Mouse (Mus musculus) cerebellum, adult 9-11 months (tissue): ENCODE data around the gene Med27.

Source experiments
- DNase-seq: peaks from one replicate; pipeline ENCODE4 v3.0.0; 2022

Med27 gene

GRCm38 (mm10) chr2:29438530-29438862, 91.9 kb downstream of the Med27 start:
- no peak for DNase-seq

- no peak for DNase-seq
These were observed 92.4 kb downstream of the Med27 start for GRCm38 (mm10) chr2:29438986-29439385.

DNA sequence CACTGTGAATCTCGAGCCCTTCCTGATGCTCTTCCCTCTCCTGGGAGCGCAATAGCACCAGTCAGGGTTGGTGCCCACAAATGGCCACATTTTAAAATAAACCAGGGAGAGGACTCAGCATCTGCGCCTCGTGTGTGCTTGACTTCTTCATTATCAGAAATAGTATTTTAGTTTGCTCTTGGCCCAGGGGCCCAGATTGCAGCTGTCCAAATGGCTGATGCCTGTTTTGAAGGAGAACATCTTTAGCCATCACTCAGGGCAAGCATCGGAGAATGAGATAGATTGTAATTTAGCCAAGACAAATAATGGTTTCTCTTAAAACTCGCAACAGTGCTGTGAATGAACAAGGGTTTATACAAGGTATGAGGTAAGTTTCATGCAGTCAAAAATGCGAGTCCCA, 92.8 kb downstream of the Med27 start:
- no peak for DNase-seq

DNA sequence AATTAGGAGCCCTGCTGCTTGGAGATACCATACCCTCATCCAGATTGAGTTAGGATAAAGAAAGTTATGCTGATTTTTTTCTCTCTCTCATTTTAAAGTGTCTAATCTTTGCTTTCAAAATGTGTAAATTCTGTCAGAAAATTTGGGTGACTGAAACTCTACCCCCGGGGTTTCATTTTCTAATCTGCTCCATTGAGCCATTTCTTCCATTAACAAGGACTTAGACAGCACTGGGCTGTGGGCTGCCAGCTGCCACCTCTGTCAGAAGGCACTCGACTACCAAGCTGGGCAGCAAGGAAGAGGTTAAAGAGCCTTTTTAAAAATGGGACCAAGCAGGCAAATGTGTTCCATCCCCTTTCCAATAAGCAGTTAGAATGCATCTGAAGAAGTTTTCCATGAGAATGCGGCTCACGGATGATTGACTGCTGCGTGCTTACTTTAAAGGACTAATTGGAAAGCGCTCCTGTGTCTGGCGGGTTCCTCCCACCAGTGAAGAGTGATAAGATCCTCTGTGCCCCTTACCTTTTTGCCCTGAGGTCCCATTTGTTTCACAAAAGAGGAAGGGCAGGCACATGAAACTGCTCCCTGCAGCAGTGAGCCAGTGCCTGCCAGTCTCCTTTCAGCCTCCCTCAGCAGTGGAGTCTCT, 93.4 kb downstream of the Med27 start:
- DNase-seq: no peak

DNA sequence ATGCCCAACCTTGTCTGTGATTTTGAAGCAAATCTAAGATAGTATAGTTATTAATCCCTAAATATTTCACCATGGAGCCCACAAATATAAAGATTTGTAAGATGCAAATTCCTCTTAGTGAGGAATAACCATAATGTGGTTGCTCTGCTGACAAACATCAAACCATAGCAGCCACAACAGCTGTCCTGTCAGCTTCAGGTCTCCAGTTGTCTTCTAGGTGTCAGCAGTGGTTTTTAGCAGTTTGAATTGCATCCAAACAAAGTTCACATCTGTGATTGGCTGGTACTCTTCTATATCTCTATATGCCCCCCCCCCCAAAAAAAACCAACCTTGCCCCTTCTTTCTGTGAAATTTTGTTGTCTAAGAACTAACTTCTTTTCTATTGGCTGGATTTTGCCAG, 95.7 kb downstream of the Med27 start:
- no peak for DNase-seq

DNA sequence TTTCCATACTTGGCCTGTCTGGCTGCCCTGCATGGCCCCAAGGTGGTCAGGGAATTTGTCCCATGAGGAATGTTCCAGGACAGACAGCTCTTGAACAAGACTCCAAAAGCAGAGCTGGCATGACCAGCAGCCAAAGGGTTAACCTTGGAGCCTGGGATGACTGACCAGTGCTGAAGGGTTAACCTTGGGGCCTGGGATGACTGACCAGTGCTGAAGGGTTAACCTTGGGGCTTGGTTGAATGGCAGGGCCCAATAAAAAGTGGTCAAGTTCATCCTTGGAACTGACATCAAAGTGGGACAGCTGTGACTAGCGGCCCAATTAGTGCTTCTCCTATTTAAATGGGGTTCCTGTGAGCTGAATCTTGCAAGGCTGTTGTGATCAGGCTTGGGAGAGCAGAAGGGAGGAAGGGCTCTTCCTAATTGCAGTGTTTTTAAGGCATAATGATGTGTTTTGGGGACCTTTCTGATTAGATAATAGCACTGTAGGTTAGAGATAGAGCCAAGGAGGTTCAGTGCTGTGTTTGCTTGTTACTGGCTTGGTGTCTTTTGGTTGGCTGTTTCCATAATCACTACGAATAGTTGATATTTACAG, 97.1 kb downstream of the Med27 start:
- no peak for DNase-seq

DNA sequence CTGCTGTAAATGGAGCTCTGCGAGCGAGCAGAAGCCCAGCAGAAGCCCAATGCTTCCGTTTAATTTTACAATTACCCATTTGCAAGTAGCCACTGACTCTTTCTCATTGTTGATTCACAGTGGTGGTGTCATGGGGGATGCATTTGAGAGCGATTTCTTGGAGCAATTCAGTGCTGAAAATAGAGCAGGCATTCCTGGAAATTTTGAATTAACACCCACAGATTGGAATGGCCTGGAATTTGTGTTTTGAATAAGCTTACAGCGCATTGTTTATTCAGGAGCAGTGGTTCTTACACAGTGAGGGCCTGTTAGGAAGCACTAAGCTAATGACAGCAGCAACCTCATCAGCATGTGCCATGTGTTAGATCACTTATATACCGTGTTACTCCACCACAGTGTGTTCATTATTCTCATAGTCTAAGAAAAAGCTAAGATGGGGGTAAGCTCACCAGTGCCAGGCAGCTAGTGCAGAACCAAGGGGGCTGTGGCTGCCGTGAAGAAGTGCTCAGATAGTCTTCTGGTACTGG, 101.9 kb downstream of the Med27 start:
- no peak for DNase-seq

GRCm38 (mm10) chr2:29451368-29451999, 104.9 kb downstream of the Med27 start:
- no peak for DNase-seq

GRCm38 (mm10) chr2:29453376-29453775, 106.8 kb downstream of the Med27 start:
- DNase-seq: no peak

DNA sequence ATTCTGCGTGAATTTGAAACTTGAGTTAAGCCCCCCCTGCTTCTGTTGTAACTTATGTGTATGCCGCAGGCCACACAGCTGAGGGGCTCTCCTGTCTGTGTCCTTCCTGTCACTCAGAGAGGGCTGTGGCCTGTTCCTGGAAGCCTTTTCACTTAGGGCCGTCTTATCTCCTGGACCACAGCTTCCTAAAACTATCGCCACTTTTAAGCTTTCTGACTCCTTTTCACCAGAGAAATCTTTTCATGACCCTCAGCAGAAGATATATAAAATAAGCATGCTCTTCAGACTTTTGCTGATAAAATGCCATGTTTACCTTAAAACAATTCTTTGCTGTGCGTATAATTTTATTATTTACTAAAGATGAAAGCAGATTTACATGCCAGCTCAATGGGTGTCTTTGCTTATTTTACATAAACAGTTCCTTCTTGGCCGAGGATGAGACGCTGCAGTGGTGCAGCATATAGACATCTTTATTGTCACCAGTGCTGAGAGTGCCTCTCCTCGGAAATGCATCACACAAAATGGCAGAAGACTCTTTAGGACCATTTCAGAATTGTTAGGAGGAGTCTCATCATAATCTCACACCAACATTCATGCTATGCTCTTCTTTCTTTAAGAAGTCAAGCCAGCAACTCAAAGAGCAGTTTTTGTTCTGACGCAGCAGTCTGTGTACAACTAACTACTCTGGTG, 110.2 kb downstream of the Med27 start:
- no peak for DNase-seq

DNA sequence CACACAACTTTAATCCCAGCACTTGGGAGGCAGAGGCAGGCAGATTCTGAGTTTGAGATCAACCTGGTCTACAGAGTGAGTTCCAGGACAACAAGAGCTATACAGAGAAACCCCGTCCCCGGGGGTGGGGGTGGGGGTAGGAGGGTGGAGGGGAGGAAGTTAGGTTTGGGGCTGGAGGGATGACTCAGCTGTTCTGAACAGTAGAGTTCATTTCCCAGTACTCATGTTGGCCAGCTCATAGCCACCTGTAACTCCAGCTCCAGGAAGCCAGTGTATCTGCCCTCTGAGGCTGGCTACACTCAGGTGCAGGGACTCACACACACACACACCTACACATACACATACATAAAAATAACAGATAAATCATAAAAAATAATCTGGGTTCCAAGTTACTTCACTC, 111.1 kb downstream of the Med27 start:
- DNase-seq: no peak

DNA sequence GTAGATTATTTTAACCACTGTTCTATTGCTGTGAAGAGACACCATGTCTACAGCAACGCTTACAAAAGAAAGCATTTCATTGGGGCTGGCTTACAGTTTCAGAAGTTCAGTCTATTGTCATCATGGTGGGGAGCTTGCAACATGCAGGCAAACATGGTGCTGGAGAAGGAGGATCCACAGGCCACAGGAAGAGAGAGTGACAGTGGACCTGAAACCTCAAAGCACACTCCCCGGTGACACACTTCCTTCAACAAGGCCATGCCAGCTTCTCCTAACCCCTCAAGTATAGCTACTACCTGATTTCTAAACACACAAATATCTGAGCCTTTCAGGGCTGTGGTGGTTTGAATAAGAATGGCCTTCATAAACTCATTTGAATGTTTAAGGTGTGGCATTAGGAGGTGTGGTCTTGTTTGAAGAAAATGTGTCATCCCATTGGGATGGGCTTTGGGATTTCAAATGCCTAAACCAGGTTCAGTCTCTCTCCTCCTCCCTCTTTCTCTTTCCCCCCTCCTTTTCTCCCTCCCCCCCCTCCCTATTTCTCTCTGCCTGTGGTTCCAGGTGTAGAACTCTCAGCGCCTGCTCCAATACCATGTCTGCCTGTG, 111.8 kb downstream of the Med27 start:
- no peak for DNase-seq

DNA sequence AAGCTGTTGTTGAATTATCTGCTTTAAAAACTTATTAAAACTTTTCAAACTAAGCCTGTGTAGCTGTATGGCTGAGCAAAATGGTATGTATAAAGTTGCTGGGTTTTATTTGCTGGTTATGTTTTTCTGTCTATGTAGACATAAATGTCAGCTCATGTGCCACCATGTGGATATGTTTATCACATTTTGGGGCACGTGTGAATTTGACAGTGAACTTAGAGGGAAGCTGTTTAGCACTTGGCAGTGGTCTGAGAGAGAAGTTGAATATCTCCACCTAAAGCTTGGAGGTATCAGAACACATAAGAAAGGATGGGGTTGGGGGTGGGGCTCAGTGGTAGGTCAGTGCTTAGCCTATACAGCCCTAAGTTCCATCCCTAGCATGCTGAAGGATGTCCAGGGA, 113.0 kb downstream of the Med27 start:
- DNase-seq: no peak

- DNase-seq: no peak
These were observed 115.2 kb downstream of the Med27 start for GRCm38 (mm10) chr2:29461841-29462240.

- no peak for DNase-seq
These were observed 116.5 kb downstream of the Med27 start for GRCm38 (mm10) chr2:29463039-29463585.

DNA sequence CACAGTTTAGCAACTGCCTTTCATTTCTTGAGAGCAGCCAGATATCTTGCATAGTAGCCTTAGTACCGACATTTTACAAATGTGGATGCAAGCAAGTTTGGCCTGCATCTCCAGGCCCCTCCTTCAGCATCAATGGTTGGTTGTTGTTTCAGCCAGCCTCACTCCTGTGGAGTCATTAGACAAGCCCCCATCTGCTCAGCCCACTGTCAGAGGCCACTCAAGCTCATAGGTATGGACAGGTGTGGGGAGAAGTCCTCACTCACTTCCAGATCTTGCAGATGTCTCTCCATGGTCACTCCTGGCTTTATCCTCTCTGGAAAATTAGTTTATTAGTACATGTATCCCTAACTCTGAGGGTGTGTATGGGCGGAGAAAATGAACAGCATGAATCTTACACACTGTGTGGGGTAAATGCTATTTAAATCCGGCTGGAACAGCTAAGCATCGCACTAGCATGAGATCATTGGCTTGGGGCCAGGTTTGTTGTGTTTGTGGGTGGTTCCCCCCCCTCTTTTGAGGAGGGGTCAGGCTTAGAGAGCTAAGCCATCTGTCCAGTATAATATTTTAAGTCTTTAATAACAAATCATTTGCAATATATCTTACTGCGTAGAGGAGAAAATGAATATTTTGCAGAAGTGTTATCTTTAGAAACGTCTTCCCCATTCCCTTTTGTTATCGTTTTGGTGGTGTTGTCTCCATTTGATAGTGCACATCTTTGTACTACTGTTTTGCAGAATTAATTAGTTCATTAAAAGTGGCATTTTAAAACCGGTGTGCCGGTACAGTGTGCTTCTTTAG, 118.4 kb downstream of the Med27 start:
- no peak for DNase-seq

DNA sequence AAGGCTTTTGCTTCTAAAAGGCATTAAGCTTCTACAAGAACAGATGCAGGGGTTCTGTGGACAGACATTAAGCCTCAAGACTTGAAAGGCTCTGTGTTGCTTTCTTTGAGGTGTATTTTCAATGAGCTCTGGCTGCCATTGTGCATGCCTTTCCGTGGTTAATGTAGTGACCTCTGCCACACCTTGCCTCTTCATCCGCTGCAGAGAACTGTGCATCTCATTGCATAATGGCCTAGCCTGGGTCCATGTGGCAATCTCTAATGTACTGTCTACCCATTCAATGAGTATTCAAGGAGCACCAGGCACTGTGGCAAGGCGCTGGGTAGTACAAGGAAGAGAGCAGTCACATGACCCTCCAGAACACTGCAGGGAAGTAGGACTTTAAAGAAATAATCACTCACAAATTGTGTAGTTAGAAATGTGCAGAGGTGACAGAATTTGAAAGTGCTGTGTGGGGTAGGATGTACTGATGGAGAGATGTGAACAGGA, 119.1 kb downstream of the Med27 start:
- no peak for DNase-seq

DNA sequence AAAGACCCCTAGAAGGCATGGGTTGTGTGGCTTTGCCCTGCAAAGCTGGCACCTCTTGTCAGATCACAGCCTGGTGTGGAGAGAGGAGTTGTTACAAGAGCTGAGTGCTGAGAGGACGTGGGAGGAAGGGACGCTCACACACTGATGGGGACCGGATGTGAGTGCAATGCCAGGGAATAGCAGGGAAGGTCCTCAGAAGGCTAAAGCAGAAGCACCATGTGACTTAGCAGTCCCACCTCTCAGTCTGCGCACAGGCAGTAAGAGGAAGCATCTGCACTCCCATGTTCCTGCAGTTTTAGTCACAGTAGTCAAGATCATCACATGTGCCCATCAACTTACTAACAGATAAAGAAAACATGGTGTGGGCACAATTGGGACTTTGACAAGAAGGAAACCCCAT, 119.8 kb downstream of the Med27 start:
- DNase-seq: no peak

GRCm38 (mm10) chr2:29468517-29468936, 121.9 kb downstream of the Med27 start:
- peak; percentile 14 for DNase-seq

GRCm38 (mm10) chr2:29472952-29473437, 126.4 kb downstream of the Med27 start:
- no peak for DNase-seq

GRCm38 (mm10) chr2:29473907-29474306, 127.3 kb downstream of the Med27 start:
- no peak for DNase-seq

DNA sequence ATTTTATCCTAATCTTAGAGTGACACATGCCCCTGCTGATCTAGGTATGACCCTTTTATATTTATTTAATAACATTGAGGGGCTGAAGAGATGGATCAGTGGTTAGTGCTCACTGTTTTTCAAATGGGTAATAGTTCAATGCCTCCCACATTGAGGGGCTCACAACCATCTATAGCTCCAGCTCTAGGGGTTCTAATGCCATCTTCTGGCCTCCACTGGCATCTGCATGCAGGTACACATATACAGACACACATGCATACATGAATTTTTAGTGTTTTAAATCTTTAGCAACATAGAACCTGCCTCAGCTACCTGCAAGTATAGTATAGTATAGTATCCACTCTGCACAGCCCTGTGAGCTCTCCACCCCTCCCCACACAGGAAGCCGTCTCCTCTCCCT, 130.1 kb downstream of the Med27 start:
- DNase-seq: no peak
